Mouse (Mus musculus) stomach, embryonic 14.5 days (tissue): ENCODE measurements at regions not wholly inside any gene's neighbourhood (a gene's known extent, or its start where the extent isn't known, plus 50 kb on each side); places are given as distances from the start of the nearest gene placed in this dataset.

Source experiments
- ATAC-seq: fragments of 200-750 bp; cut with Nextera tagmentation; 2 replicates; pipeline ENCODE4 v1.8.0; 2017; ENCODE audit warnings: low read depth, moderate TSS enrichment; ENCODE audit not compliant: insufficient number of reproducible peaks, insufficient read depth, low FRiP score
- H3K27ac ChIP-seq: fragments of 300-500 bp; sonication (generic); 2 replicates; pipeline ENCODE4 v1.5.1; 2014; ENCODE audit warnings: mild to moderate bottlenecking, low read length, moderate library complexity, mixed read lengths
- H3K27me3 ChIP-seq: fragments of 300-500 bp; sonication (generic); 2 replicates; pipeline ENCODE4 v1.6.1; 2014; ENCODE audit warnings: low read length, control low read depth, mixed read lengths; ENCODE audit not compliant: control insufficient read depth, insufficient read depth
- H3K36me3 ChIP-seq: fragments of 300-500 bp; sonication (generic); 2 replicates; pipeline ENCODE4 v1.6.1; 2014; ENCODE audit warnings: mild to moderate bottlenecking, control low read depth, low read length, moderate library complexity, mixed read lengths; ENCODE audit not compliant: control insufficient read depth, insufficient read depth
- H3K4me1 ChIP-seq: fragments of 300-500 bp; sonication (generic); 2 replicates; pipeline ENCODE4 v1.6.1; 2014; ENCODE audit warnings: low read length, control low read depth, mixed read lengths; ENCODE audit not compliant: control insufficient read depth, insufficient read depth
- H3K4me2 ChIP-seq: fragments of 300-500 bp; sonication (generic); replicated peaks from 2 replicates; pipeline ENCODE4 v1.6.1; 2014; ENCODE audit warnings: low read depth, low read length, control low read depth
- H3K4me3 ChIP-seq: fragments of 300-500 bp; sonication (generic); 2 replicates; pipeline ENCODE4 v1.5.1; 2014; ENCODE audit warnings: low read depth, low read length, control low read depth
- H3K9ac ChIP-seq: fragments of 300-500 bp; sonication (generic); replicated peaks from 2 replicates; pipeline ENCODE4 v1.6.1; 2014; ENCODE audit warnings: low read depth, mild to moderate bottlenecking, control low read depth, low read length, moderate library complexity, mixed read lengths
- H3K9me3 ChIP-seq: fragments of 300-500 bp; sonication (generic); 2 replicates; pipeline ENCODE4 v1.6.1; 2016; ENCODE audit warnings: low read depth, low read length, control low read depth; ENCODE audit not compliant: control insufficient read depth
- WGBS: fragments of 180-500 bp; shearing (Covaris S2); extraction: QIAGEN DNeasy Blood & Tissue Kit; methylation state at CpG from one replicate; pipeline ENCODE4 v1.1.7; 2014; 5-methylcytosine and 5-hydroxymethylcytosine counted together

- Histone ChIP-seq H3K27me3 (no peaks in the 10 kb centered on the region), H3K4me1 (no peaks in the 10 kb centered on the region), H3K36me3 (no peaks in the 10 kb centered on the region), H3K9me3 (no peaks in the 10 kb centered on the region), H3K4me2 (no peak overlapping the region), H3K9ac (no peak overlapping the region), H3K27ac (no peak overlapping the region), H3K4me3 (no peak overlapping the region)
- 73% methylated on average over 4 of the region's 4 CpGs for WGBS
- no peak for ATAC-seq
These were observed 445.6 kb downstream of the Synb start for GRCm38 (mm10) chr14:68848506-68848905.

GRCm38 (mm10) chr14:68847609-68848008, 446.5 kb downstream of the Synb start:
- no peaks in the 10 kb centered on the region for H3K9me3 ChIP-seq
- H3K27me3 ChIP-seq, result no peaks in the 10 kb centered on the region
- H3K36me3 ChIP-seq, result no peaks in the 10 kb centered on the region
- no peak overlapping the region for H3K9ac ChIP-seq
- H3K4me3 ChIP-seq, result no peak overlapping the region
- ATAC-seq, result no peak
- H3K4me1 ChIP-seq, result no peaks in the 10 kb centered on the region
- H3K27ac ChIP-seq, result no peak overlapping the region
- no peak overlapping the region for H3K4me2 ChIP-seq

GRCm38 (mm10) chr14:68820241-68820640, 473.9 kb downstream of the Synb start:
- no peak overlapping the region for H3K4me3 ChIP-seq
- H3K9ac ChIP-seq, result no peak overlapping the region
- H3K4me2 ChIP-seq, result no peak overlapping the region
- H3K4me1 ChIP-seq, result no peaks in the 10 kb centered on the region
- H3K27me3 ChIP-seq, result no peaks in the 10 kb centered on the region
- ATAC-seq, result no peak
- no peaks in the 10 kb centered on the region for H3K36me3 ChIP-seq
- H3K9me3 ChIP-seq, result no peaks in the 10 kb centered on the region
- no peak overlapping the region for H3K27ac ChIP-seq
- 79% methylated on average over 8 of the region's 8 CpGs for WGBS

- Histone ChIP-seq H3K27ac (no peak overlapping the region), H3K4me1 (no peaks in the 10 kb centered on the region), H3K27me3 (no peaks in the 10 kb centered on the region), H3K9me3 (no peaks in the 10 kb centered on the region), H3K36me3 (no peaks in the 10 kb centered on the region), H3K9ac (no peak overlapping the region), H3K4me2 (no peak overlapping the region), H3K4me3 (no peak overlapping the region)
- ATAC-seq, result no peak
- 88% methylated on average over 3 of the region's 3 CpGs for WGBS
These were observed 485.1 kb downstream of the Synb start for GRCm38 (mm10) chr14:68808976-68809375.

- no peaks in the 10 kb centered on the region for H3K27me3 ChIP-seq
- no peak overlapping the region for H3K27ac ChIP-seq
- H3K4me3 ChIP-seq, result no peak overlapping the region
- ATAC-seq, result no peak
- H3K36me3 ChIP-seq, result no peaks in the 10 kb centered on the region
- no peaks in the 10 kb centered on the region for H3K4me1 ChIP-seq
- no peak overlapping the region for H3K4me2 ChIP-seq
- no peaks in the 10 kb centered on the region for H3K9me3 ChIP-seq
- 69% methylated on average over 3 of the region's 3 CpGs for WGBS
- H3K9ac ChIP-seq, result no peak overlapping the region
These were observed 486.2 kb downstream of the Synb start for GRCm38 (mm10) chr14:68807918-68808317.

- whole genome bisulfite sequencing, result 69% methylated on average over 1 of the region's 1 CpGs
These were observed 487.5 kb downstream of the Synb start for GRCm38 (mm10) chr14:68806646-68807045.

GRCm38 (mm10) chr14:68784395-68784794, 509.7 kb downstream of the Synb start:
- no peak overlapping the region for H3K27ac ChIP-seq
- H3K4me1 ChIP-seq, result no peaks in the 10 kb centered on the region
- no peak for ATAC-seq
- H3K4me3 ChIP-seq, result no peak overlapping the region
- H3K9me3 ChIP-seq, result no peaks in the 10 kb centered on the region
- WGBS, result 89% methylated on average over 3 of the region's 3 CpGs
- H3K36me3 ChIP-seq, result no peaks in the 10 kb centered on the region
- no peak overlapping the region for H3K9ac ChIP-seq
- no peaks in the 10 kb centered on the region for H3K27me3 ChIP-seq
- H3K4me2 ChIP-seq, result no peak overlapping the region

More at GRCm38 (mm10) chr14:68806646-68807045, 487.5 kb downstream of the Synb start:
- no peak overlapping the region for H3K9ac ChIP-seq
- H3K4me3 ChIP-seq, result no peak overlapping the region
- H3K27ac ChIP-seq, result no peak overlapping the region
- no peaks in the 10 kb centered on the region for H3K27me3 ChIP-seq
- H3K4me1 ChIP-seq, result no peaks in the 10 kb centered on the region
- no peaks in the 10 kb centered on the region for H3K9me3 ChIP-seq
- ATAC-seq, result no peak
- H3K36me3 ChIP-seq, result no peaks in the 10 kb centered on the region
- H3K4me2 ChIP-seq, result no peak overlapping the region

GRCm38 (mm10) chr14:68783216-68783615, 510.9 kb downstream of the Synb start:
- no peak overlapping the region for H3K27ac ChIP-seq
- WGBS, result 86% methylated on average over 1 of the region's 1 CpGs
- no peak overlapping the region for H3K4me2 ChIP-seq
- ATAC-seq, result no peak
- no peak overlapping the region for H3K9ac ChIP-seq
- H3K9me3 ChIP-seq, result no peaks in the 10 kb centered on the region
- no peaks in the 10 kb centered on the region for H3K36me3 ChIP-seq
- H3K4me3 ChIP-seq, result no peak overlapping the region
- H3K27me3 ChIP-seq, result no peaks in the 10 kb centered on the region
- H3K4me1 ChIP-seq, result no peaks in the 10 kb centered on the region

- no peaks in the 10 kb centered on the region for H3K9me3 ChIP-seq
- H3K4me3 ChIP-seq, result no peak overlapping the region
- 50% methylated on average over 2 of the region's 2 CpGs for WGBS
- ATAC-seq, result no peak
- H3K4me2 ChIP-seq, result no peak overlapping the region
- no peak overlapping the region for H3K9ac ChIP-seq
- H3K27ac ChIP-seq, result no peak overlapping the region
- H3K27me3 ChIP-seq, result no peaks in the 10 kb centered on the region
- no peaks in the 10 kb centered on the region for H3K36me3 ChIP-seq
- H3K4me1 ChIP-seq, result no peaks in the 10 kb centered on the region
These were observed 523.7 kb downstream of the Synb start for GRCm38 (mm10) chr14:68770411-68770810.
